Mouse (Mus musculus): Measurements from ENCODE around the gene Vav3. TPM values are rescaled to one million over a fixed set of nuclear protein-coding genes. Genes with fewer than 3 reads are reported as not detected.

Gene Vav3
- total RNA-seq, 2 experiments from 2014 or later = 5.5 to 6.6 TPM

GRCm38 (mm10) chr3:109341631-109342030 is 1.2 kb downstream of the Vav3 start:
- peak; percentile 56 for ATAC-seq (replicated peaks; ENCODE audit: low FRiP score, low TSS enrichment, poor library complexity, severe bottlenecking)

- ATAC-seq (replicated peaks; ENCODE audit: low FRiP score, low TSS enrichment, poor library complexity, severe bottlenecking) = no peak
Measured at GRCm38 (mm10) chr3:109351956-109352684, 11.7 kb downstream of the Vav3 start.

- ATAC-seq (replicated peaks; ENCODE audit: low FRiP score, low TSS enrichment, poor library complexity, severe bottlenecking) = no peak
Measured at GRCm38 (mm10) chr3:109352690-109353089, 12.2 kb downstream of the Vav3 start.

GRCm38 (mm10) chr3:109353814-109354213 is 13.4 kb downstream of the Vav3 start:
- no peak for ATAC-seq (replicated peaks; ENCODE audit: low FRiP score, low TSS enrichment, poor library complexity, severe bottlenecking)

- no peak for ATAC-seq (replicated peaks; ENCODE audit: low FRiP score, low TSS enrichment, poor library complexity, severe bottlenecking)
Measured at GRCm38 (mm10) chr3:109355158-109355557, 14.7 kb downstream of the Vav3 start.

- no peak for ATAC-seq (replicated peaks; ENCODE audit: low FRiP score, low TSS enrichment, poor library complexity, severe bottlenecking)
Measured at GRCm38 (mm10) chr3:109360746-109361145, 20.3 kb downstream of the Vav3 start.

GRCm38 (mm10) chr3:109361882-109362281 is 21.4 kb downstream of the Vav3 start:
- ATAC-seq (replicated peaks; ENCODE audit: low FRiP score, low TSS enrichment, poor library complexity, severe bottlenecking) = peak; percentile 35

- peak; percentile 57 for ATAC-seq (replicated peaks; ENCODE audit: low FRiP score, low TSS enrichment, poor library complexity, severe bottlenecking)
Measured at GRCm38 (mm10) chr3:109362310-109362709, 21.9 kb downstream of the Vav3 start.

GRCm38 (mm10) chr3:109363522-109363921 is 23.1 kb downstream of the Vav3 start:
- no peak for ATAC-seq (replicated peaks; ENCODE audit: low FRiP score, low TSS enrichment, poor library complexity, severe bottlenecking)

GRCm38 (mm10) chr3:109365875-109366274 is 25.4 kb downstream of the Vav3 start:
- ATAC-seq (replicated peaks; ENCODE audit: low FRiP score, low TSS enrichment, poor library complexity, severe bottlenecking) = no peak

- ATAC-seq (replicated peaks; ENCODE audit: low FRiP score, low TSS enrichment, poor library complexity, severe bottlenecking) = no peak
Measured at GRCm38 (mm10) chr3:109366411-109366851, 26.0 kb downstream of the Vav3 start.

GRCm38 (mm10) chr3:109368383-109369289 is 28.2 kb downstream of the Vav3 start:
- no peak for ATAC-seq (replicated peaks; ENCODE audit: low FRiP score, low TSS enrichment, poor library complexity, severe bottlenecking)

GRCm38 (mm10) chr3:109371576-109371975 is 31.1 kb downstream of the Vav3 start:
- no peak for ATAC-seq (replicated peaks; ENCODE audit: low FRiP score, low TSS enrichment, poor library complexity, severe bottlenecking)

- ATAC-seq (replicated peaks; ENCODE audit: low FRiP score, low TSS enrichment, poor library complexity, severe bottlenecking) = no peak
Measured at GRCm38 (mm10) chr3:109372678-109373077, 32.2 kb downstream of the Vav3 start.

- no peak for ATAC-seq (replicated peaks; ENCODE audit: low FRiP score, low TSS enrichment, poor library complexity, severe bottlenecking)
Measured at GRCm38 (mm10) chr3:109378278-109378677, 37.8 kb downstream of the Vav3 start.

- peak; percentile 99 for ATAC-seq (replicated peaks; ENCODE audit: low FRiP score, low TSS enrichment, poor library complexity, severe bottlenecking)
Measured at GRCm38 (mm10) chr3:109378684-109379083, 38.2 kb downstream of the Vav3 start.

GRCm38 (mm10) chr3:109388730-109389129 is 48.3 kb downstream of the Vav3 start:
- ATAC-seq (replicated peaks; ENCODE audit: low FRiP score, low TSS enrichment, poor library complexity, severe bottlenecking) = no peak

- ATAC-seq (replicated peaks; ENCODE audit: low FRiP score, low TSS enrichment, poor library complexity, severe bottlenecking) = no peak
Measured at GRCm38 (mm10) chr3:109401527-109401926, 61.1 kb downstream of the Vav3 start.

- ATAC-seq (replicated peaks; ENCODE audit: low FRiP score, low TSS enrichment, poor library complexity, severe bottlenecking) = no peak
Measured at GRCm38 (mm10) chr3:109411294-109411693, 70.8 kb downstream of the Vav3 start.

- no peak for ATAC-seq (replicated peaks; ENCODE audit: low FRiP score, low TSS enrichment, poor library complexity, severe bottlenecking)
Measured at GRCm38 (mm10) chr3:109420403-109420802, 80.0 kb downstream of the Vav3 start.
